Mouse (Mus musculus) kidney, adult 9 months (tissue): ENCODE results near the gene Mrpl36.

ENCODE experiments used
- DNase-seq: peaks from one replicate; pipeline ENCODE4 v3.0.0; 2022

Mrpl36 gene

DNA sequence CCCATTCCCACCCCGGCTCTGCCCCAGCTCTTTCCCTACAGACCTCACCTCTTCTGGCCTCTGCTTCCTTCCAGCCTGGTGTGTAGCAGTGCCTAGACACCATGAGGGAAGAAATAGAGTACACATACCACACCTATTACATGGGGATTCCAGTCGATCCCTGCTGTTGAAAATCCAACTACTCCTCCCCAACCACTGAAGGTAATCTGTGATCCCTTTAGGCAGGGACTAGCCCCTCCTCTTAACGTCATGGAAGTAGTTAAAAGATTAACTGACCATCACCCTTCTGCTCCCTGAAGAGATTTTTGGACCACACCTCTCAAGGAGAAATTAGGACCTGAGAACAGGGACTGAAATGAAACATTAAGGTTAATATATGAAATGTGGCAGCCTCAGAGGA lies 18.9 kb downstream of the Mrpl36 start:
- DNase-seq, result no peak

DNA sequence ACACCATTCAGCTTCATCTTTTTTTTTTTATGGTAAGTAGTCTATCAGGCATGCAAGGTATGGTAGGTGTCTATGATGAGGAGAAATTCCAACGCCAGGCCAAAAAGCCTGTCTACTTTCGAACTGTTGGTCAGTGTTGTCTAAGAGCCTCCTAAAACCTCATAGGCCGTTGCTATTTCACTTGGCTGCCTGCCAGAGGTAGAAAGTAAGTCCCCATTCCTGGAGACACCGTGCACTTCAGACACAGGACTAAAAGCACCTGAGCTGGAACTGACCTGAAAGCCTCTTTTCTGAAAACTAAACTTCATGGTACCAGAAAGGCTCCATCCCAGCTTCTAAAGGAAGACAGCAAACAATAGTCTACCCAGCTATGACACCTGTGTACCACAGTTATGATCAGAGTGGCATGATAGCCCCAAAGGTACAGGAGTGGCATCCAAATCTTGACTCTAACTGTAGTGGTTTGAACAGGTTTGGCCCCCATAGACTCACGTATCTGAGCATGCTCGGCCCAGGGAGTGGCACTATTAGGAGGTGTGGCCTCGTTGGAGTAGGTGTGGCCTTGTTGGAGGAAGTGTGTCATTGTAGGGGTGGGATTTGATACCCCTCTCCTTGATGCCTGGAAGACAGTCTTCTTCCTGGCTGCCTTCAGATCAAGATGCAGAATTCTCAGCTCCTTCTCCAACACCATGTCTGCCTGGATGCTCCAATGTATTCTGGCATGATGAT lies 19.8 kb downstream of the Mrpl36 start:
- no peak for DNase-seq

DNA sequence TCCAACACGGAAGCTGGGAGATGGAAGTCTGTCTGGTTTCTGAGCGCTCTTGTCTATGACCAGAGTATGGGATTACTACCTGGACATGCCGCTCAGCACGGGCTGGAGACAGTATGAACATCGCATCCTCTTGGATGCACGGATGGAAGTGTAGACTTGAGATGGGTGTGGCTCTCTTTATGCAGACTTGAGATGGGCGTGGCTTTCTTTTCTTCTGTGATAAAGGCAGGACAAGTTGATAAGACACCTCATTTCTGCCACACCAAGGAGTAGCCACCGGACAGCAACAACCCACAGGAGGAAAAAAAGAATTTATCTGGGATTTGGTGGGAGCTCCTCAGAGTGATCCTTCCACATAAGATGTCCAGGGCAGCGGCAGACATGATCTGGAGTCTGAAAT lies 22.4 kb downstream of the Mrpl36 start:
- DNase-seq, result no peak

DNA sequence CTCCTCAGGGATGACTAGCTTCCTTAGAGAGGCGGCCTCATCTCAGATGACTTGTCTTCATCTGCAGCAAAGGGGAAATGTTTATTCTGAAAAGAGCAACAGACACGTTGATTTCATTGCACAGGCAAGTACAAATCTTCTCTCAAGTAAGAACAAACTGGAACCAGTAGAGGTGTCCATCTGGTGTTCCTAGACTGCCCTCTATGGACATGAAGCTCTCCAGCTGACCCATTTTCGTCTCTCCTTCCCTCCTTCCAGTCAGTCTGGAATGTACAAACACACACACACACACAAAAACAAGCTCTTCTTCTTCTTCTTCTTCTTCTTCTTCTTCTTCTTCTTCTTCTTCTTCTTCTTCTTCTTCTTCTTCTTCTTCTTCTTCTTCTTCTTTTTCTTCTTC lies 23.6 kb downstream of the Mrpl36 start:
- DNase-seq, result no peak

GRCm38 (mm10) chr13:73352491-73352890 lies 24.2 kb downstream of the Mrpl36 start:
- DNase-seq, result no peak

GRCm38 (mm10) chr13:73357106-73357505 lies 28.8 kb downstream of the Mrpl36 start:
- no peak for DNase-seq

- DNase-seq, result no peak
Measured at GRCm38 (mm10) chr13:73373367-73373766, 45.1 kb downstream of the Mrpl36 start.

GRCm38 (mm10) chr13:73374612-73375011 lies 46.3 kb downstream of the Mrpl36 start:
- no peak for DNase-seq

DNA sequence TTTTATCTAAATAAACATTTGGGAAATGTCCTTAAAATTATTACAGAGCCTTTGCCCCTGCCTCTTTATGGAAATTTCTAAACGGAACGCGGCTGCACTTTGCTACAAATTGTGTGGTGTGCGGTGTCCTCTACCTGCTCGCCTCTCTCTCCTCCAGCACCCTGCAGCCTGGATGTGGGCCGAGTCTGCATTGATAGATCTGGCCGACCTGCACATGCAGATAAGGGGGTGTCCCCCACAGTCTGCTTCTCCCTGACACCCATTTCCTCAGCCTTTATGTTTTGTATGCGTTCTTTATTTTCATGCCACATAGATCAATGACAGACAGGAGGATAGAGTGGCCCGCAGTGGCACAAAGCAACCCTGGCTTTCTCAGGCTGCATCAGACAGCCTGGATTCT lies 49.3 kb downstream of the Mrpl36 start:
- DNase-seq, result no peak
